Mouse (Mus musculus): Measurements from ENCODE around the gene Gmeb1. TPM values are rescaled to one million over a fixed set of nuclear protein-coding genes. Genes with fewer than 3 reads are reported as not detected.
A peak's percentile ranks its signal among the peaks of the same experiment; 100 is the strongest.
"Not testable (repeated sequence)": the region's sequence is repeated elsewhere in the genome, so short reads cannot be mapped to it uniquely, and the experiment has no call there.

Gene Gmeb1
- 16.2 and 17.3 TPM in 2 replicates for total RNA-seq (2021)
- long read RNA-seq, experiment 1, full-length matches to known transcripts: 6 of 11 reads
- long read RNA-seq, experiment 1, partial matches to known transcripts: 0 of 11 reads
- long read RNA-seq, experiment 1, other reads (novel, unspliced or antisense): 5 of 11 reads
- long read RNA-seq, experiment 2, partial matches to known transcripts: 3 of 10 reads
- long read RNA-seq, experiment 2, other reads (novel, unspliced or antisense): 2 of 10 reads

DNA sequence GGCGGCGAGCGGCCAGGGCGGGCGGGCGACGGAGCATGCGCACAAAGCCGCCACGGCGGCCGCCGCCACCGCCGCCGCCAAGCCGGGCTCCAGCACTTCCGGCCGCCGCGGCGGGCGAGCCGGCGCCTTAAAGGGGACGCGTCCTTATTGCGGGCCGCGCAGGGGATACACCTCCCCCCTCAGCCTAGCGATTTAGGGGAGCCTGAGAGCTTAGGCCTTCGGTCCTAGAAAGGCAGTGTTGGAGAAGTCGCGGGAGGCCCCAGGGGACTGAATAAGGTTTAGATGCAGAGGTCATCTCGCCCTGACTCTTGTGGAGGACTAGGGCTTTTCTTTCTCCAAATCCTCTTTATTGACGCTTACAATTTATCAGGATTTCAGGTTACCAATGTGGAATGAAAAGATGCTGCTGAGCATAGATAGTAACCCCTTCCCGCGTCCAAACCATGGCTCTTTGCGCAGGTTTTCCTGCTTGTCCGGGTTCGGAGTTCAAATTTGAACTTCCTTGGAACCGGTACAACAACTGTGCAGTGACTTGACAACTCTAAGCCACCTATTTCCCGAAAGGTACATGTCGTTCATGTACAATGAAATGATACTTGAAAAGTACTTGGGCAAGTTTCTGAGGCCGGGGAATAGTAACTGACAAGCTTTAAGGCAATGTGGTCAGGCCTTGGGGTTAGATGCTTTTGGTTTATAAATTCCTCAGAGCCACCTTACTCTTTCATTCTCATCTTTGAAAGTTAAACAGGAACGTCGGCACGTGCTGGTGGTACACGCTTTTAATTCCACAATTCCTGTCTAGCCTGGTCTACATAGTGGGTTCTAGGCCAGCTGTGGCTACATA, at the start of gene Gmeb1:
Gene Gmeb1 (minus strand): TSS at position 89 of the 844 bp plus-strand sequence.
- peak; percentile 87 for DNase-seq

DNA sequence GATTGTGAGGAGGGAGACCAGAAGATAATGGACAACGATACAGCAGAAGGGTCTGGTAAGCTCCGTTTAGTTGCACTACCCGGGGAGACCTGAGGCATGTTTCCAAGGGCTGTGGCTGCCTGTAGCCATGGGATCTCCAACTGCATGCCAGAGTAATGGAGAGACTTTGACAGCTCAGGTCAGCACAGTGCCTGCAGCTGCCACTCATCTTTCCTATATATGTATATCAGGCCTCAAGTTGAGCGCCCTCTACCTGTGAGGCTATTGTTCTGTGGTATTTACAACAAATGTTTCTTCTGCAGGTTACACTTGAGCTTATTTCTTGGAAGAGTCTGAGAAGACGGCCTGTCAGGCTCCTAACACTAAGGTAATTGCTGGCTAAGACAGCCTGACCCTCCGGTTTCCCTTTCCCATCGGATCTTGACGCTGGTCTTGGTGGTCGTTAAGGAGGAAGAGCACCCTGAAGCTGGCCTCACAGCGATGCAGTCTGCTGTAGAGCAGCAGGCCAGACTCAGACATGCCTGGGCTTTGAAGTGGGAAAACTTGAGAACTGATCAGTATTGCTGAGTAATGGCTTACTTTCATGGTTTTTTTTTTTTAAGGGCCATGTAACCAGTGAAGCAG, 48.6 kb upstream of the Gmeb1 start:
- DNase-seq: peak; percentile 46

- DNase-seq: peak; percentile 26
Observed at GRCm38 (mm10) chr4:132309140-132309848, 47.9 kb upstream of the Gmeb1 start.

DNA sequence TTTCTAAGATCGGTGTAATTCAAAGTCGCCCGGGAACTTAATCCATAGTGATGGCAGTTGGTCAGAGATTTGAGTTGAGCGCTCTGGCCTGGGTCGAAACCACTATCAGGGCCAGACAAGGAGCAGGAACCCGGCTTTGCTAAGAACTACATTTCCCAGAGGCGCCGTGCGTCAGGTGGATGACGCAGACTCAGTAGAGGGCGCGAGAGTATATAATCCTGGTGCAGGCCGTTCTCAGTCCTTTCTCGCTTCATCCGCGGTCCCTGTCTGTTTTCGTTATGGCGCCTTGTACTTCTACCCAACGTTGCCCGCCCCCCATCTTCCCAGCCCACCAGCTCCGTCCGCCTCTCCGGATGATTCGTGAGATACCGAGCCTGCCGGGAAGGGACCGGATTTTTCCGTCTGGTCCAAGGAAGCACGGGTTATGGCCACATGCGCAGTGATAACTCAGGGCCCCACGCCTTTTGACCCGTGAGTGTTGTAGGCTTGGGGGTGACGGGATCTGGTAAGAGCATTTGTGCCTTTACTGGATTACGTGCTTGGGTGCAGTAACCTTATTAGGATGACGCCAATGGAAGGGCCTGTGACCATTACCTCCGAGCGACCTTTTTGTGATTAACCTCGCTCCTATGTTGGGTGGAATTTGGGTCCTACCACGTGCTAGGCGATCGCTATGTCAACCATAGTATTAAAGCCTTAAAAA, 47.2 kb upstream of the Gmeb1 start:
- peak; percentile 94 for DNase-seq

- no peak for DNase-seq
Observed at GRCm38 (mm10) chr4:132306004-132306403, 44.6 kb upstream of the Gmeb1 start.

DNA sequence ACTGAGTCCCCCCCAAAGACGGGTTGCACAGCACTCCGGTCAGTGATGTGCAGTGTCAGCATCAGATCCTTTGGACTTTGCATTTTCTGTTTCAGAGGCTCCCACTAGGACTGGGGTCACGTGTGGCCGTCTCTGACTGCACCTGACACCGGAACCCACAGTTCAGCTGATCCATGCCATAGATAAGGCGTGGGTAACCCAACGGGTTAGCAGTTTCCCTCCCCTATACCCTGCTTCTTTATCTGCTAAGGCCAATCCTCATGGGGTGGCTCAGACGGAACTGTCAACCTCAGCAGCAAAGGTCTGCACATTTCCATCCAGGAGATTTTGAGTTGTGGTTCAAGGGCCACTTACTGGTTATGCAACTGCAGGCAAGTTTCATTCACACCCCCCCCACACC, 43.9 kb upstream of the Gmeb1 start:
- DNase-seq: no peak

DNA sequence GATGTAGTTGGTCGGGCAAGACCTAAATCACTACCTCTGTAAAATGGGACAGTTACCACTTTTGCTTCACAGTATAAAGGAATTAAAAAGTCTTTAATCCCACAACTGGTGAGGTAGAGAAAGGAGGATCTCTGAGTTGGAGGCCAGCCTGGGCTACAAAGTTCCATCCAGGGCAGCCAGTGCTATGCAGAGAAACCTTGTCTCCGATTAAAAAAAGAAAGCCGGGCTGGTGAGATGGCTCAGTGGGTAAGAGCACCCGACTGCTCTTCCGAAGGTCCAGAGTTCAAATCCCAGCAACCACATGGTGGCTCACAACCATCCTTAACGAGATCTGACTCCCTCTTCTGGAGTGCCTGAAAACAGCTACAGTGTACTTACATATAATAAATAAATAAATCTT, 42.1 kb upstream of the Gmeb1 start:
- not testable (repeated sequence) for DNase-seq

GRCm38 (mm10) chr4:132302939-132303479, 41.6 kb upstream of the Gmeb1 start, which contains the start of gene Rab42:
Gene Rab42, minus strand, starts transcription at chr4:132303385.
- DNase-seq: peak; percentile 76

- peak; percentile 29 for DNase-seq
Observed at GRCm38 (mm10) chr4:132301965-132302938, 40.9 kb upstream of the Gmeb1 start.

- DNase-seq: peak; percentile 55
Observed at GRCm38 (mm10) chr4:132301486-132301885, 40.1 kb upstream of the Gmeb1 start.

DNA sequence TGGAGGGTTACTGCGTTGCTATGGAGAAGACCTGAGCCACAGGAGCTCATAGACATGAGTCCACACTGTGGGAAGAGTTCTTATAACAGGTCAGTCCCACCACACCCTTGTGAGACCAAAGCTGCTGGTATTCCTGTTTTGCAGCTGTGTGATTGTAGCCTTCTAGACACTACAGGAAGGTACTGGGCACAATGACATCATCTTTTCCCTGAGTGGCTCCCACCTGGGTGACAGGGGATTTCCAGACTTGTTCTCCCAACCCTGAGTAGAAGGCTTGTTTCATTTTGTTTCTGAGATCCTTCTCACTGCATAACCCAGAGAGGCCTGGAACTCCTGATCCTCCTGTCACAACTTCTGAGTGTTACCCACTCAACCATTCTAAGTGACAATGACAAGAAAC, 38.4 kb upstream of the Gmeb1 start:
- DNase-seq: no peak

DNA sequence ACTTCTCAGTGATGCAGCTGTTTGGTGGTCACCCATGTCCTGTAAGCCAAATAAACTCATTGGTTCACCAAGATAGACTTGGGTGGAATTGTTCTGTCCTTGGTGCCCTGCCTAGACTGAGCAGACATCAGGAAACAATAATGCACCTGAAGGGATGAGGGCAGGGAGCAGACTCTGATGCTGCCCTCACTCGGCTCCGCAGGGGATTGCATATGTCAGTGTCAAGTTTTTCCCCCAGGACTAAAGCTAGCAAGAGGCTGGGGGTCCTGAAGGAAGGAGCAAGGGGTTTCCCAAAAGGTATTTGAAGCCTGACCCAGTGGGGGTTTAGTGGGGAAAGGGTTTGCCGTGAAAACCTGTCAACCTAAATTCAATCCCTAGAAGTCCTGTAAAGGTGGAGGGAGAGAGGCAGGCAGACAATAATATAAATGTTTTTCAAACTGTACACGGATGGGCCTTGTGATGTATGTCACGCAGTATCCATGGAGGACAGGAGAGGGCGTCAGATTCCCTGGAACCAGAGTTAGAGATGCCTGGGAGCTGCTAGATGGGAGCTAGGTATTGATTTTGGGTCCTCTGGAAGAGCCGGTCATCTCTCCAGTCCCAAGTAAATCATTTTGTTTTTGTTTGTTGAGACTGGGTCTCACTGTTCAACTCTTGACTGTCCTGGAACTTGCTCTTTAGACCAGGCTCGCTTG, 34.4 kb upstream of the Gmeb1 start:
- peak; percentile 39 for DNase-seq

GRCm38 (mm10) chr4:132293682-132294240, 32.4 kb upstream of the Gmeb1 start:
- DNase-seq: peak; percentile 11

GRCm38 (mm10) chr4:132292988-132293387, 31.6 kb upstream of the Gmeb1 start:
- peak; percentile 77 for DNase-seq

GRCm38 (mm10) chr4:132291624-132292335, 30.4 kb upstream of the Gmeb1 start:
- peak; percentile 4 for DNase-seq

GRCm38 (mm10) chr4:132291056-132291455, 29.7 kb upstream of the Gmeb1 start:
- DNase-seq: no peak

GRCm38 (mm10) chr4:132288840-132289239, 27.4 kb upstream of the Gmeb1 start:
- not testable (repeated sequence) for DNase-seq

DNA sequence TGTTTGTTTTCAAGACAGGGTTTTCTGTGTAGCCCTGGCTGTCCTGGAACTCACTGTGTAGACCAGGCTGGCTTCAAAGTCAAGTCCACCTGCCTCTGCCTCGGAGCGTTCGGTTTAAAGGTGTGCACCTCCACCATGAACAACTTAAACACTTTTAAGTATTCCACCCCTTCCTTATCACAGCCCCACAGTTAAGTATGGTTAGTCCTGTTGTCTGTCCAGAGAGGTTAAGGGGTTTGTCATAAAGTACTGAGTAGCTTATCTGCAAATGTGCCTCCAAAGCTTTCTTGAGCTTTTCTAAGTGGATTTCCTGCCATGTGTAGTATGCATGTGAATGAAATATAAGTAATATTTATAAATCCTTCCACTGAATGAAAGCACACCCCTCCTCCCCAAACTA, 14.5 kb upstream of the Gmeb1 start:
- no peak for DNase-seq

Measured in adrenal gland, postnatal 14 days (tissue).